Comparison of ENCODE assay signal across 8 mouse cellular contexts in the genomic region with DNA sequence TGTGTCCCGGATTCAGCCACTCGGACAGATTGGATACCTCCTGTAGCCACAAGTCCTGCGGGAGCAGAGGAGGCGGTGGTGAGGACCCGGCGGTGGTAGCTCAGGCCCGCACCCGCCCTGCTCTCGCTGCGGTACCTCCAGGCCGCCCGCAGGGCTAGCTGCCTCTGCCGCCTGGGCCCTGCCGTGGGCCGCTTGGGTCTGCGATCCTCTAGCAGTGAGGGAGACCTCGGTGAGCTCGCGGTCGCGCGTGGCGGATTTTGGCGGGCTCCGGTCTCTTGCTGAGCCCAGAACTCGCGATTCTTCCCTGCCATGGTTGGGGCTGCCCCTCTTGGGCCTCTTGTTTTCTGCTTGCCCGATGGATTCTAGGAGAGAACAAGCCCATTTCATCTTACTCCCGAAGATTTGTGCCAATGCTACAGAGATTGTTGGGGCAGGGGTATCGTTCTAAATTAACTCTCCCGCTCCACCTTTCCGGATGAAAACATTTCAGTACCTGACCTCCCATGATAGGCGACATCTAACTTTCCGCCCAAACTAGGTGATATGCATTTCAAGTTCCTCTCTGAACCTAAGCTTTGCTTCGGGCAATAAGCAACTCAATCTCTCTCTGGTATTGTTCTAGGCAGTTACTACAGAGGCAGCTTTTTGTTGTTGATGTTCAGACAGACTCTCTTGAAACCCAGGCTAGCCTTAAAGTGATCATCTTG. TPM values are rescaled to one million over a fixed set of nuclear protein-coding genes. Genes with fewer than 3 reads are reported as not detected.
A peak's percentile ranks its signal among the peaks of the same experiment; 100 is the strongest.
DNase-seq lines count a peak whose midpoint lies in the region; ATAC-seq lines count a peak whose summit lies in the region.

No protein-coding gene starts in this region.

- H3K9ac ChIP-seq in neural tube, embryonic 15.5 days (replicated peaks): peak overlapping the region; percentile 76

- 3% methylated on average over 35 of the region's 35 CpGs for WGBS in limb, embryonic 10.5 days
- WGBS in neural tube, embryonic 15.5 days: 2% methylated on average over 35 of the region's 35 CpGs

- H3K9me3 ChIP-seq in limb, embryonic 10.5 days (replicated peaks): no peaks in the 10 kb centered on the region
- no peaks in the 10 kb centered on the region for H3K9me3 ChIP-seq in neural tube, embryonic 15.5 days (replicated peaks)

- H3K27ac ChIP-seq in limb, embryonic 10.5 days: peak overlapping the region; percentile 96
- peak overlapping the region; percentile 96 for H3K27ac ChIP-seq in neural tube, embryonic 15.5 days (replicated peaks)

- peak overlapping the region; percentile 90 for H3K4me2 ChIP-seq in neural tube, embryonic 15.5 days

- DNase-seq in gastrocnemius, postnatal 14 days: peak; percentile 32
- DNase-seq in gastrocnemius, postnatal 25 days: no peak
- DNase-seq in thymus, postnatal 4 days: peak; percentile 61
- DNase-seq in thymus, adult 18-20 months: no peak
- DNase-seq in limb, embryonic 10.5 days (ENCODE audit: low spot score): no peak
- DNase-seq in adrenal gland, postnatal 10 days: no peak
- no peak for DNase-seq in kidney, postnatal 25 days

- peak overlapping the region; percentile 82 for H3K4me3 ChIP-seq in limb, embryonic 10.5 days
- H3K4me3 ChIP-seq in neural tube, embryonic 15.5 days (replicated peaks): peak overlapping the region; percentile 92

- intact Hi-C loops in gastrocnemius, postnatal 14 days (cut with DNase I; ENCODE audit: low total_unique reads): loop anchor here (5.0 to 10.0 kb wide), 3 partner anchors 116 to 219 kb away; a partner anchor contains a TSS

- H3K4me1 ChIP-seq in limb, embryonic 10.5 days: peaks cover 33% of the 10 kb centered on the region
- peaks cover 47% of the 10 kb centered on the region for H3K4me1 ChIP-seq in neural tube, embryonic 15.5 days

- peaks cover 33% of the 10 kb centered on the region for H3K36me3 ChIP-seq in limb, embryonic 10.5 days
- peaks cover 26% of the 10 kb centered on the region for H3K36me3 ChIP-seq in neural tube, embryonic 15.5 days

- no peaks in the 10 kb centered on the region for H3K27me3 ChIP-seq in limb, embryonic 10.5 days (ENCODE audit: low read depth, poor library complexity, severe bottlenecking)
- H3K27me3 ChIP-seq in neural tube, embryonic 15.5 days (replicated peaks): no peaks in the 10 kb centered on the region

- peak; percentile 62 for ATAC-seq in neural tube, embryonic 15.5 days (ENCODE audit: low FRiP score)

RNA-seq across cellular contexts. Expression of a gene that starts 0.5 kb away (rescaled TPM):
- total RNA-seq in gastrocnemius, postnatal 14 days (2021): 1 to 10 TPM; 5.8 to 7.1 TPM
- total RNA-seq in gastrocnemius, postnatal 25 days (2021): 1 to 10 TPM; 3.9 to 6.5 TPM
- 85.7 and 90.4 TPM in 2 replicates for polyA plus RNA-seq in limb, embryonic 10.5 days (2016; fragmentation: Nextera tagmentation; extraction: Ambion mirVana)
- polyA plus RNA-seq in neural tube, embryonic 15.5 days (2015; fragmentation: Nextera tagmentation; extraction: Ambion mirVana): 49.1 and 49.8 TPM in 2 replicates
- 10 to 100 TPM; 23.7 to 30.9 TPM for total RNA-seq in adrenal gland, postnatal 10 days (2021)

RNA-seq across cellular contexts. Expression of a gene that starts 10.5 kb away (rescaled TPM):
- 1 to 10 TPM; 2.3 to 3.2 TPM for total RNA-seq in gastrocnemius, postnatal 14 days (2021)
- total RNA-seq in gastrocnemius, postnatal 25 days (2021): 1 to 10 TPM; 1.4 to 1.5 TPM
- polyA plus RNA-seq in limb, embryonic 10.5 days (2016; fragmentation: Nextera tagmentation; extraction: Ambion mirVana): 7.8 and 8.0 TPM in 2 replicates
- polyA plus RNA-seq in neural tube, embryonic 15.5 days (2015; fragmentation: Nextera tagmentation; extraction: Ambion mirVana): 10.5 and 12.5 TPM in 2 replicates
- total RNA-seq in adrenal gland, postnatal 10 days (2021): 10 to 100 TPM in 1 of 2 experiments, 1 to 10 TPM in 1; 7.3 to 10.2 TPM

Comparison
In these comparisons a context has a peak if more than half of its experiments do, and no peak if none do; other contexts are left out.
1. DNase-seq: peak in gastrocnemius, postnatal 14 days (single experiment) and thymus, postnatal 4 days (single experiment); none in gastrocnemius, postnatal 25 days (single experiment), thymus, adult 18-20 months (0 of 2), limb, embryonic 10.5 days (single experiment), adrenal gland, postnatal 10 days (single experiment) and kidney, postnatal 25 days (0 of 2).